Mouse (Mus musculus): Measurements from ENCODE around the gene Tssk1. TPM values are rescaled to one million over a fixed set of nuclear protein-coding genes. Genes with fewer than 3 reads are reported as not detected.

Gene Tssk1
- polyA plus RNA-seq, 1 experiment from 2014 or later, result 0.13 TPM

Other genes with a start within 250 kb of the Tssk1 start
- 7.8 and 11.7 TPM in 2 replicates for gene Ccdc74a, start 247.8 kb upstream of the Tssk1 start, polyA plus RNA-seq (2014; fragmentation: Nextera tagmentation; extraction: Ambion mirVana)
- 38.2 and 42.0 TPM in 2 replicates for gene Med15, start 161.3 kb upstream of the Tssk1 start, polyA plus RNA-seq (2014; fragmentation: Nextera tagmentation; extraction: Ambion mirVana)
- 82.1 and 96.0 TPM in 2 replicates for gene Klhl22, start 134.6 kb upstream of the Tssk1 start, polyA plus RNA-seq (2014; fragmentation: Nextera tagmentation; extraction: Ambion mirVana)
- 2.9 and 3.4 TPM in 2 replicates for gene Scarf2, start 96.9 kb upstream of the Tssk1 start, polyA plus RNA-seq (2014; fragmentation: Nextera tagmentation; extraction: Ambion mirVana)
- gene B830017H08Rik, start 61.1 kb upstream of the Tssk1 start, polyA plus RNA-seq (2014; fragmentation: Nextera tagmentation; extraction: Ambion mirVana), result 6.0 and 6.1 TPM in 2 replicates
- 2.5 and 3.4 TPM in 2 replicates for gene Car15, start 55.9 kb upstream of the Tssk1 start, polyA plus RNA-seq (2014; fragmentation: Nextera tagmentation; extraction: Ambion mirVana)
- gene Gm20518, start 2.6 kb upstream of the Tssk1 start, polyA plus RNA-seq (2014; fragmentation: Nextera tagmentation; extraction: Ambion mirVana), result 0.29 and 0.48 TPM in 2 replicates
- gene Dgcr2, start 4.3 kb downstream of the Tssk1 start, polyA plus RNA-seq (2014; fragmentation: Nextera tagmentation; extraction: Ambion mirVana), result 105 TPM in 2 replicates
- not detected in 2 replicates for gene Tssk2, start 4.4 kb downstream of the Tssk1 start, polyA plus RNA-seq (2014; fragmentation: Nextera tagmentation; extraction: Ambion mirVana)
- 38.9 and 41.0 TPM in 2 replicates for gene Ess2, start 17.1 kb downstream of the Tssk1 start, polyA plus RNA-seq (2014; fragmentation: Nextera tagmentation; extraction: Ambion mirVana)
- gene Gsc2, start 20.8 kb downstream of the Tssk1 start, polyA plus RNA-seq (2014; fragmentation: Nextera tagmentation; extraction: Ambion mirVana), result 0.44 and 1.1 TPM in 2 replicates
- 175 and 176 TPM in 2 replicates for gene Slc25a1, start 34.0 kb downstream of the Tssk1 start, polyA plus RNA-seq (2014; fragmentation: Nextera tagmentation; extraction: Ambion mirVana)
- gene Vpreb2, start 86.2 kb downstream of the Tssk1 start, polyA plus RNA-seq (2014; fragmentation: Nextera tagmentation; extraction: Ambion mirVana), result not detected in 2 replicates
- 128 and 156 TPM in 2 replicates for gene Dgcr6, start 158.6 kb downstream of the Tssk1 start, polyA plus RNA-seq (2014; fragmentation: Nextera tagmentation; extraction: Ambion mirVana)
- 2.8 and 3.1 TPM in 2 replicates for gene Prodh, start 196.0 kb downstream of the Tssk1 start, polyA plus RNA-seq (2014; fragmentation: Nextera tagmentation; extraction: Ambion mirVana)
- gene Rtn4r, start 233.4 kb downstream of the Tssk1 start, polyA plus RNA-seq (2014; fragmentation: Nextera tagmentation; extraction: Ambion mirVana), result 22.7 and 26.2 TPM in 2 replicates